Mouse (Mus musculus): Measurements from ENCODE around the gene Olfr1512. TPM values are rescaled to one million over a fixed set of nuclear protein-coding genes. Genes with fewer than 3 reads are reported as not detected.
"Not testable (repeated sequence)": the region's sequence is repeated elsewhere in the genome, so short reads cannot be mapped to it uniquely, and the experiment has no call there.

Olfr1512 gene
- total RNA-seq (2012; rRNA removed), result not detected in 2 replicates

DNA sequence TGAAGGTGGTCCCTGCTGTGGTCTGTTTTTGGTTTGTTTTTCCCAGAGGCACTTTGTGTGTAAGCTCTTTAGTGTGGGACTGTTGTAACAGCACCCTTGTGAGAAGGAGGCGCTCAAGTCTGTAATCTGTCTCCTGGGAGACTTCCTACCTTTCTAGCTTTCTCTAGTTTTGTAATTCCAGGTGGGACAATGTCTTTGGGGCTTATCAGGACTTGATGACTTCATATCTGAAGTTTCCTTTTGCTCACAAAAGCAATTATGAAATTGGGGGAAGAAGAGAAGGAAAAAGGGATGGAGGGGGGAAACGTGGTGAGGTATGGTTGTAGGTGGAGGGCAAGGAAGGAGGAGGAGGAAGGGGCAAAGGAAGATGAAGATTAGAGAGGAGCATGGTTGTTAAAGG is at the start of gene Olfr1512:
TSS of gene Olfr1512 (minus strand) at position 101 of the 400 bp plus-strand sequence.
- no peaks in the 10 kb centered on the region for H3K36me3 ChIP-seq (ENCODE audit: control insufficient read depth, insufficient read depth, low read length, poor library complexity, severe bottlenecking)
- H3K9ac ChIP-seq (ENCODE audit: insufficient read depth, low read depth, low read length, poor library complexity, severe bottlenecking), result no peak within 1 kb of the TSS
- H3K27ac ChIP-seq (ENCODE audit: insufficient read depth, low read depth, low read length, poor library complexity, severe bottlenecking), result no peak within 1 kb of the TSS
- no peak for DNase-seq (ENCODE audit: low read depth, low spot score)
- no peak within 1 kb of the TSS for H3K4me3 ChIP-seq (ENCODE audit: insufficient read depth in 1 of 2, low read depth in 1 of 2, low read length in 2 of 2, poor library complexity in 1 of 2, severe bottlenecking in 1 of 2)
- in situ Hi-C loops (cut with MboI; ENCODE audit: low sequenced_read_pairs in 2 of 2, unreplicated experiment in 2 of 2), result no loop called here
- H3K4me1 ChIP-seq (ENCODE audit: control insufficient read depth in 2 of 2, insufficient read depth in 2 of 2, low read length in 2 of 2, poor library complexity in 1 of 2), result no peaks in the 10 kb centered on the region
- no peaks in the 10 kb centered on the region for H3K9me3 ChIP-seq (ENCODE audit: control insufficient read depth, insufficient read depth, low read depth, low read length)
- no peak for TF ChIP-seq ZNF384 (IDR thresholded peaks at IDR 0.05; ENCODE audit: low read depth, low read length)
- no peak for TF ChIP-seq MAFK (IDR thresholded peaks at IDR 0.05; ENCODE audit: insufficient read depth, low read depth, low read length)
- TF ChIP-seq CHD2 (IDR thresholded peaks at IDR 0.05; ENCODE audit: low read depth, low read length), result no peak
- TF ChIP-seq ZC3H11A (IDR thresholded peaks at IDR 0.05; ENCODE audit: borderline replicate concordance, low read depth, low read length), result no peak
- TF ChIP-seq HCFC1 (IDR thresholded peaks at IDR 0.05; ENCODE audit: borderline replicate concordance, insufficient read depth, low read length), result no peak

- Histone ChIP-seq H3K9me3 (ENCODE audit: control insufficient read depth, insufficient read depth, low read depth, low read length) (no peaks in the 10 kb centered on the region), H3K4me1 (ENCODE audit: control insufficient read depth in 2 of 2, insufficient read depth in 2 of 2, low read length in 2 of 2, poor library complexity in 1 of 2) (no peaks in the 10 kb centered on the region), H3K27ac (ENCODE audit: insufficient read depth, low read depth, low read length, poor library complexity, severe bottlenecking) (no peak overlapping the region), H3K36me3 (ENCODE audit: control insufficient read depth, insufficient read depth, low read length, poor library complexity, severe bottlenecking) (no peaks in the 10 kb centered on the region), H3K9ac (ENCODE audit: insufficient read depth, low read depth, low read length, poor library complexity, severe bottlenecking) (no peak overlapping the region), H3K4me3 (ENCODE audit: insufficient read depth in 1 of 2, low read depth in 1 of 2, low read length in 2 of 2, poor library complexity in 1 of 2, severe bottlenecking in 1 of 2) (no peak overlapping the region)
- in situ Hi-C loops (cut with MboI; ENCODE audit: low sequenced_read_pairs in 2 of 2, unreplicated experiment in 2 of 2), result no loop called here
- TF ChIP-seq HCFC1 (IDR thresholded peaks at IDR 0.05; ENCODE audit: borderline replicate concordance, insufficient read depth, low read length) (no peak), ZC3H11A (IDR thresholded peaks at IDR 0.05; ENCODE audit: borderline replicate concordance, low read depth, low read length) (no peak)
- no peak for DNase-seq (ENCODE audit: low read depth, low spot score)
Observed at GRCm38 (mm10) chr14:52427686-52428085, 48.7 kb upstream of the Olfr1512 start.

DNA sequence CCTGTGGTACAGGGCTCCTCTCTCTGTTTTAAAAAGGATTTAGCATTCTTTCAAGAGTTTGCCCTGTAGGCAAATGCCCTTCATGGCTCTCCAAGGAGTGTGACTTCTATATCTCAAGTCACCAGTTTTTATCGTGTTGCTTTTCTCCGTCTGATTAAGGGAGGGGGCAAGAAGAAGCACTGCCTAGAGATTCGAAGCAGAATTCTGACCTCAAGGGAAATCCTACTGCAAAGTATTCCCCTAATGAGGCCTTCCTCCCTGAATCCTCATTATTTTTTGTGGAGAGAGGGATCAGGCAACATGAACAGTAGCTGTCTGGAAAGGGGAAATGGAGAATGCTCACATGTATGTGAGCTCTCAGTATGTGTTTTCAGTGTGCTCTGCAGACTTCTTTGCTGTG is 35.3 kb upstream of the Olfr1512 start, which contains the start of gene Olfr1510:
TSS of gene Olfr1510 (minus strand) at position 101 of the 400 bp plus-strand sequence.
- no peak within 1 kb of the TSS for H3K4me3 ChIP-seq (ENCODE audit: insufficient read depth in 1 of 2, low read depth in 1 of 2, low read length in 2 of 2, poor library complexity in 1 of 2, severe bottlenecking in 1 of 2)
- DNase-seq (ENCODE audit: low read depth, low spot score), result no peak
- H3K9ac ChIP-seq (ENCODE audit: insufficient read depth, low read depth, low read length, poor library complexity, severe bottlenecking), result no peak within 1 kb of the TSS
- no peak for TF ChIP-seq ZNF384 (IDR thresholded peaks at IDR 0.05; ENCODE audit: low read depth, low read length)
- TF ChIP-seq MAFK (IDR thresholded peaks at IDR 0.05; ENCODE audit: insufficient read depth, low read depth, low read length), result no peak
- TF ChIP-seq HCFC1 (IDR thresholded peaks at IDR 0.05; ENCODE audit: borderline replicate concordance, insufficient read depth, low read length), result no peak
- TF ChIP-seq CHD2 (IDR thresholded peaks at IDR 0.05; ENCODE audit: low read depth, low read length), result no peak
- TF ChIP-seq ZC3H11A (IDR thresholded peaks at IDR 0.05; ENCODE audit: borderline replicate concordance, low read depth, low read length), result no peak
- no peaks in the 10 kb centered on the region for H3K36me3 ChIP-seq (ENCODE audit: control insufficient read depth, insufficient read depth, low read length, poor library complexity, severe bottlenecking)
- no peaks in the 10 kb centered on the region for H3K4me1 ChIP-seq (ENCODE audit: control insufficient read depth in 2 of 2, insufficient read depth in 2 of 2, low read length in 2 of 2, poor library complexity in 1 of 2)
- H3K9me3 ChIP-seq (ENCODE audit: control insufficient read depth, insufficient read depth, low read depth, low read length), result no peaks in the 10 kb centered on the region
- in situ Hi-C loops (cut with MboI; ENCODE audit: low sequenced_read_pairs in 2 of 2, unreplicated experiment in 2 of 2), result no loop called here
- no peak within 1 kb of the TSS for H3K27ac ChIP-seq (ENCODE audit: insufficient read depth, low read depth, low read length, poor library complexity, severe bottlenecking)

- H3K36me3 ChIP-seq (ENCODE audit: control insufficient read depth, insufficient read depth, low read length, poor library complexity, severe bottlenecking); H3K4me3 ChIP-seq (ENCODE audit: insufficient read depth in 1 of 2, low read depth in 1 of 2, low read length in 2 of 2, poor library complexity in 1 of 2, severe bottlenecking in 1 of 2); H3K4me1 ChIP-seq (ENCODE audit: control insufficient read depth in 2 of 2, insufficient read depth in 2 of 2, low read length in 2 of 2, poor library complexity in 1 of 2); H3K9ac ChIP-seq (ENCODE audit: insufficient read depth, low read depth, low read length, poor library complexity, severe bottlenecking); H3K9me3 ChIP-seq (ENCODE audit: control insufficient read depth, insufficient read depth, low read depth, low read length); in situ Hi-C loops (cut with MboI; ENCODE audit: low sequenced_read_pairs in 2 of 2, unreplicated experiment in 2 of 2); DNase-seq (ENCODE audit: low read depth, low spot score); H3K27ac ChIP-seq (ENCODE audit: insufficient read depth, low read depth, low read length, poor library complexity, severe bottlenecking): not testable (repeated sequence)
Observed at GRCm38 (mm10) chr14:52410142-52410919, 31.4 kb upstream of the Olfr1512 start.

DNA sequence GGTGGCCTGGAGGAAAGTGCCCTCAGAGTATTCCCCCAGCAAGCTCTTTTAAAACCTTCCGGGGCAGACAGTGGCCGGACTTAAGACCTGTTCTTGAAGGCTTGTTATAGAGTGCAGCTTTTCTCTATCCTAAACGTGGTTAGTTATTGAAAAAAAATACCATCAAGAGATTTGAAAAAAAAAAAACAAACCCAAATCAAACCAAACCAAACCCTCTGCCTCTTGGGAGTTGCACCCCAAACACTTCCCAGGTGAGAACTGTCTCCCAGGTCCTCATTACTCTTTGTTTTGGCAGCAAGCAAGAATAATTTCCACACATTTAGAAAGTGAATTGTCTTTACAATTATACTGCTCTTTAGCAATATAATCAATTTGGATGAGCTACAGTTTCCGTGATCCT is 18.3 kb upstream of the Olfr1512 start, which contains the start of gene Olfr1511:
TSS of gene Olfr1511 (minus strand) at position 101 of the 400 bp plus-strand sequence.
- no peaks in the 10 kb centered on the region for H3K9me3 ChIP-seq (ENCODE audit: control insufficient read depth, insufficient read depth, low read depth, low read length)
- no peak for DNase-seq (ENCODE audit: low read depth, low spot score)
- no peaks in the 10 kb centered on the region for H3K36me3 ChIP-seq (ENCODE audit: control insufficient read depth, insufficient read depth, low read length, poor library complexity, severe bottlenecking)
- H3K4me1 ChIP-seq (ENCODE audit: control insufficient read depth in 2 of 2, insufficient read depth in 2 of 2, low read length in 2 of 2, poor library complexity in 1 of 2), result no peaks in the 10 kb centered on the region
- no peak within 1 kb of the TSS for H3K9ac ChIP-seq (ENCODE audit: insufficient read depth, low read depth, low read length, poor library complexity, severe bottlenecking)
- in situ Hi-C loops (cut with MboI; ENCODE audit: low sequenced_read_pairs in 2 of 2, unreplicated experiment in 2 of 2), result no loop called here
- no peak within 1 kb of the TSS for H3K27ac ChIP-seq (ENCODE audit: insufficient read depth, low read depth, low read length, poor library complexity, severe bottlenecking)
- no peak within 1 kb of the TSS for H3K4me3 ChIP-seq (ENCODE audit: insufficient read depth in 1 of 2, low read depth in 1 of 2, low read length in 2 of 2, poor library complexity in 1 of 2, severe bottlenecking in 1 of 2)
- TF ChIP-seq CHD2 (IDR thresholded peaks at IDR 0.05; ENCODE audit: low read depth, low read length), result no peak
- TF ChIP-seq MAFK (IDR thresholded peaks at IDR 0.05; ENCODE audit: insufficient read depth, low read depth, low read length), result no peak
- TF ChIP-seq HCFC1 (IDR thresholded peaks at IDR 0.05; ENCODE audit: borderline replicate concordance, insufficient read depth, low read length), result no peak
- no peak for TF ChIP-seq ZNF384 (IDR thresholded peaks at IDR 0.05; ENCODE audit: low read depth, low read length)
- no peak for TF ChIP-seq ZC3H11A (IDR thresholded peaks at IDR 0.05; ENCODE audit: borderline replicate concordance, low read depth, low read length)

DNA sequence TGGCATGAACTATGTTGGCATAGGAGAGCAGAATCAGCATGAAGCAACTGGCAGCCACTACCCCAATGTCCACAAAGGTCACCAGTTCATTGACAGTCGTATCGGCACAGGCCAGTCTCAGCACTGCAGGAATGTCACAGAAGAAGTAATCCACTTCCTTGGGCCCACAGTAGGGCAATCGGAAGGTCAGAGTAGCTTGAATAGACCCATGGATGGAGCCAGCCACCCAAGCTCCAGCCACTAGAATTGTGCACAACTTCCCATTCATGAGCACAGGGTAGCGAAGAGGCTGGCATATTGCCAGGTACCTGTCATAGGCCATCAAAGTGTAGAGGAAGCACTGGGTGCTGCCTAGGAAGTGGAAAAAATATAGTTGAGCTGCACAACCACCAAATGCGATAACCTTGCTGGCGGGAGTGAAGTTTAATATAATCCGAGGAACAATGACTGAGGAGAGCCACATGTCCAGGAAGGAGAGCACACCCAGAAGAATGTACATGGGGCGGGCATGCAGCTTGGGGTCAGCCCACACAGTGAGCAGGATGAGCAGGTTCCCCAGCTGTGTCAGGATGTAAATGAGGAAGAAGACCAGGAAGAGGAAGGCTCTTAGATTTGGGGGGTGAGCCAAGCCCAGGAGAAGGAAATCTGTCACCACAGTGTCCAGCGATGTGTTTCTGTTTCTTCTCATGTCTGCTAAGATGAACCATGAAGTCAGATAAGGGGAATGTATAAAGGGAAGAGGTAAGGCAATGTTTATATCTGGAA is 11.3 kb upstream of the Olfr1512 start:
- in situ Hi-C loops (cut with MboI; ENCODE audit: low sequenced_read_pairs in 2 of 2, unreplicated experiment in 2 of 2); H3K9me3 ChIP-seq (ENCODE audit: control insufficient read depth, insufficient read depth, low read depth, low read length); H3K27ac ChIP-seq (ENCODE audit: insufficient read depth, low read depth, low read length, poor library complexity, severe bottlenecking); DNase-seq (ENCODE audit: low read depth, low spot score); H3K9ac ChIP-seq (ENCODE audit: insufficient read depth, low read depth, low read length, poor library complexity, severe bottlenecking); H3K4me3 ChIP-seq (ENCODE audit: insufficient read depth in 1 of 2, low read depth in 1 of 2, low read length in 2 of 2, poor library complexity in 1 of 2, severe bottlenecking in 1 of 2); H3K4me1 ChIP-seq (ENCODE audit: control insufficient read depth in 2 of 2, insufficient read depth in 2 of 2, low read length in 2 of 2, poor library complexity in 1 of 2); H3K36me3 ChIP-seq (ENCODE audit: control insufficient read depth, insufficient read depth, low read length, poor library complexity, severe bottlenecking): not testable (repeated sequence)
